In genomic region chr2:84059246-84059645, GRCm38 (mm10) we compare ENCODE assay signal across 8 mouse cellular contexts.
A peak's percentile ranks its signal among the peaks of the same experiment; 100 is the strongest.
DNase-seq lines count a peak whose midpoint lies in the region; ATAC-seq and TF ChIP-seq lines count a peak whose summit lies in the region.

No protein-coding gene starts in this region.

- TF ChIP-seq EP300 in stomach, postnatal 0 days (optimal IDR thresholded peaks at IDR 0.05) = no peak

- H3K9ac ChIP-seq in kidney, embryonic 15.5 days = no peak overlapping the region
- no peak overlapping the region for H3K9ac ChIP-seq in liver, embryonic 13.5 days
- H3K9ac ChIP-seq in stomach, postnatal 0 days (ENCODE audit: low read length) = no peak overlapping the region
- no peak overlapping the region for H3K9ac ChIP-seq in neural tube, embryonic 15.5 days (replicated peaks)

- TF ChIP-seq CTCF in stomach, postnatal 0 days (IDR thresholded peaks at IDR 0.05; ENCODE audit: low read depth) = no peak

- H3K27ac ChIP-seq in kidney, embryonic 15.5 days = no peak overlapping the region
- H3K27ac ChIP-seq in liver, embryonic 13.5 days = peak overlapping the region; percentile 91
- no peak overlapping the region for H3K27ac ChIP-seq in stomach, postnatal 0 days (replicated peaks)
- no peak overlapping the region for H3K27ac ChIP-seq in neural tube, embryonic 15.5 days (replicated peaks)
- H3K27ac ChIP-seq in hindbrain, embryonic 10.5 days = no peak overlapping the region

- H3K4me1 ChIP-seq in kidney, embryonic 15.5 days = no peaks in the 10 kb centered on the region
- H3K4me1 ChIP-seq in liver, embryonic 13.5 days (replicated peaks) = peaks cover 15% of the 10 kb centered on the region
- H3K4me1 ChIP-seq in stomach, postnatal 0 days (replicated peaks; ENCODE audit: control insufficient read depth, insufficient read depth) = no peaks in the 10 kb centered on the region
- no peaks in the 10 kb centered on the region for H3K4me1 ChIP-seq in neural tube, embryonic 15.5 days
- H3K4me1 ChIP-seq in hindbrain, embryonic 10.5 days (replicated peaks) = no peaks in the 10 kb centered on the region

- no peaks in the 10 kb centered on the region for H3K9me3 ChIP-seq in kidney, embryonic 15.5 days (replicated peaks)
- H3K9me3 ChIP-seq in liver, embryonic 13.5 days (replicated peaks) = no peaks in the 10 kb centered on the region
- no peaks in the 10 kb centered on the region for H3K9me3 ChIP-seq in stomach, postnatal 0 days (ENCODE audit: control insufficient read depth, low read length)
- no peaks in the 10 kb centered on the region for H3K9me3 ChIP-seq in neural tube, embryonic 15.5 days (replicated peaks)
- H3K9me3 ChIP-seq in hindbrain, embryonic 10.5 days = no peaks in the 10 kb centered on the region

- H3K27me3 ChIP-seq in kidney, embryonic 15.5 days = no peaks in the 10 kb centered on the region
- H3K27me3 ChIP-seq in liver, embryonic 13.5 days = no peaks in the 10 kb centered on the region
- H3K27me3 ChIP-seq in stomach, postnatal 0 days (ENCODE audit: control insufficient read depth, insufficient read depth, low read length) = no peaks in the 10 kb centered on the region
- no peaks in the 10 kb centered on the region for H3K27me3 ChIP-seq in neural tube, embryonic 15.5 days (replicated peaks)
- H3K27me3 ChIP-seq in hindbrain, embryonic 10.5 days (ENCODE audit: insufficient read depth, poor library complexity, severe bottlenecking) = no peaks in the 10 kb centered on the region

- 77% methylated on average over 7 of the region's 7 CpGs for WGBS in kidney, embryonic 15.5 days
- 36% methylated on average over 7 of the region's 7 CpGs for WGBS in liver, embryonic 13.5 days (ENCODE audit: insufficient replicate concordance)
- 45% methylated on average over 7 of the region's 7 CpGs for WGBS in stomach, postnatal 0 days
- WGBS in neural tube, embryonic 15.5 days = 91% methylated on average over 7 of the region's 7 CpGs
- WGBS in hindbrain, embryonic 10.5 days = 87% methylated on average over 7 of the region's 7 CpGs

- 0 out of 2 replicates have a peak, but pooled peaks have one; percentile 46 for ATAC-seq in kidney, embryonic 15.5 days (replicated peaks; ENCODE audit: low FRiP score)
- ATAC-seq in common myeloid progenitor, adult 5-6 weeks (replicated peaks; ENCODE audit: low read depth, poor library complexity, severe bottlenecking) = peak; percentile 99
- ATAC-seq in liver, embryonic 13.5 days (ENCODE audit: low read depth) = peak; percentile 94
- peak; percentile 94 for ATAC-seq in stomach, postnatal 0 days (ENCODE audit: low FRiP score, low TSS enrichment)
- ATAC-seq in neural tube, embryonic 15.5 days (ENCODE audit: low FRiP score) = no peak

- DNase-seq in kidney, postnatal 10 days = no peak
- DNase-seq in liver, embryonic 13.5 days = peak; percentile 54
- DNase-seq in stomach, postnatal 0 days (ENCODE audit: low spot score) = peak; percentile 52
- no peak for DNase-seq in neural tube, embryonic 10.5 days (ENCODE audit: extremely low spot score, low spot score)
- DNase-seq in hindbrain, embryonic 10.5 days (ENCODE audit: low spot score) = no peak

- H3K4me3 ChIP-seq in kidney, embryonic 15.5 days (replicated peaks) = no peak overlapping the region
- H3K4me3 ChIP-seq in liver, embryonic 13.5 days (replicated peaks) = 0 out of 2 replicates have a peak overlapping the region, but pooled peaks have one; percentile 16
- no peak overlapping the region for H3K4me3 ChIP-seq in stomach, postnatal 0 days (ENCODE audit: low read depth, low read length)
- no peak overlapping the region for H3K4me3 ChIP-seq in neural tube, embryonic 15.5 days (replicated peaks)
- H3K4me3 ChIP-seq in hindbrain, embryonic 10.5 days = no peak overlapping the region

- no peaks in the 10 kb centered on the region for H3K36me3 ChIP-seq in kidney, embryonic 15.5 days
- no peaks in the 10 kb centered on the region for H3K36me3 ChIP-seq in liver, embryonic 13.5 days
- no peaks in the 10 kb centered on the region for H3K36me3 ChIP-seq in stomach, postnatal 0 days (ENCODE audit: control insufficient read depth, insufficient read depth, low read length)
- H3K36me3 ChIP-seq in neural tube, embryonic 15.5 days = no peaks in the 10 kb centered on the region
- no peaks in the 10 kb centered on the region for H3K36me3 ChIP-seq in hindbrain, embryonic 10.5 days

- H3K4me2 ChIP-seq in kidney, embryonic 15.5 days = no peak overlapping the region
- peak overlapping the region; percentile 45 for H3K4me2 ChIP-seq in liver, embryonic 13.5 days
- no peak overlapping the region for H3K4me2 ChIP-seq in stomach, postnatal 0 days (replicated peaks; ENCODE audit: low read depth)
- no peak overlapping the region for H3K4me2 ChIP-seq in neural tube, embryonic 15.5 days

Comparison
In these comparisons a context has a peak if more than half of its experiments do, and no peak if none do; other contexts are left out.
1. DNase-seq: peak in liver, embryonic 13.5 days (single experiment) and stomach, postnatal 0 days (single experiment); none in kidney, postnatal 10 days (single experiment), neural tube, embryonic 10.5 days (single experiment) and hindbrain, embryonic 10.5 days (single experiment).